Mouse (Mus musculus) forebrain, embryonic 15.5 days (tissue): ENCODE measurements around the gene Ptprt. TPM values are rescaled to one million over a fixed set of nuclear protein-coding genes. Genes with fewer than 3 reads are reported as not detected.

Experiments used
- ATAC-seq: fragments of 200-750 bp; cut with Nextera tagmentation; replicated peaks from 2 replicates; pipeline ENCODE4 v1.8.0; 2017; ENCODE audit warnings: mild to moderate bottlenecking, moderate TSS enrichment, moderate library complexity
- H3K27ac ChIP-seq: fragments of 300-500 bp; sonication (generic); replicated peaks from 2 replicates; pipeline ENCODE4 v1.5.1; 2015; ENCODE audit warnings: mild to moderate bottlenecking, inconsistent platforms
- H3K27me3 ChIP-seq: fragments of 300-500 bp; sonication (generic); 2 replicates; pipeline ENCODE4 v1.6.1; 2015; ENCODE audit warnings: inconsistent platforms
- H3K36me3 ChIP-seq: fragments of 300-500 bp; sonication (generic); 2 replicates; pipeline ENCODE4 v1.6.1; 2015; ENCODE audit warnings: mild to moderate bottlenecking, inconsistent platforms
- H3K4me1 ChIP-seq: fragments of 300-500 bp; sonication (generic); 2 replicates; pipeline ENCODE4 v1.6.1; 2015; ENCODE audit warnings: inconsistent platforms
- H3K4me2 ChIP-seq: fragments of 300-500 bp; sonication (generic); replicated peaks from 2 replicates; pipeline ENCODE4 v1.6.1; 2015; ENCODE audit warnings: mild to moderate bottlenecking, inconsistent platforms
- H3K4me3 ChIP-seq: fragments of 300-500 bp; sonication (generic); 2 replicates; pipeline ENCODE4 v1.5.1; 2015; ENCODE audit warnings: mild to moderate bottlenecking, inconsistent platforms
- H3K9ac ChIP-seq: fragments of 300-500 bp; sonication (generic); replicated peaks from 2 replicates; pipeline ENCODE4 v1.6.1; 2015; ENCODE audit warnings: mild to moderate bottlenecking, inconsistent platforms
- H3K9me3 ChIP-seq: fragments of 300-500 bp; sonication (generic); 2 replicates; pipeline ENCODE4 v1.6.1; 2016; ENCODE audit warnings: inconsistent platforms
- WGBS: fragments of 180-500 bp; shearing (Covaris S2); methylation state at CpG from one replicate; pipeline ENCODE4 v1.1.7; 2015; ENCODE audit warnings: mixed read lengths; 5-methylcytosine and 5-hydroxymethylcytosine counted together
- polyA plus RNA-seq: library from polyadenylated mRNA; unstranded; fragments of >200 nt; fragmentation: Nextera tagmentation; extraction: Ambion mirVana; gene quantifications from 2 replicates; pipeline ENCODE4 v1.2.1, GENCODE M21; 2015

Ptprt gene
- polyA plus RNA-seq, 1 experiment from 2014 or later = 8.2 TPM

GRCm38 (mm10) chr2:162657541-162657940, 3.4 kb downstream of the Ptprt start:
- 0 out of 2 replicates have a peak overlapping the region, but pooled peaks have one; percentile 2 for H3K4me2 ChIP-seq
- peaks cover 39% of the 10 kb centered on the region for H3K27me3 ChIP-seq
- WGBS = 43% methylated on average over 7 of the region's 7 CpGs
- H3K4me3 ChIP-seq = no peak overlapping the region
- H3K9me3 ChIP-seq = no peaks in the 10 kb centered on the region
- H3K36me3 ChIP-seq = no peaks in the 10 kb centered on the region
- H3K9ac ChIP-seq = no peak overlapping the region
- no peak overlapping the region for H3K27ac ChIP-seq
- H3K4me1 ChIP-seq = peaks cover 39% of the 10 kb centered on the region
- no peak for ATAC-seq

- no peak overlapping the region for H3K9ac ChIP-seq
- H3K36me3 ChIP-seq = no peaks in the 10 kb centered on the region
- no peak overlapping the region for H3K4me3 ChIP-seq
- H3K27ac ChIP-seq = no peak overlapping the region
- H3K27me3 ChIP-seq = peaks cover 15% of the 10 kb centered on the region
- peaks cover 20% of the 10 kb centered on the region for H3K4me1 ChIP-seq
- no peaks in the 10 kb centered on the region for H3K9me3 ChIP-seq
- ATAC-seq = no peak
- no peak overlapping the region for H3K4me2 ChIP-seq
- WGBS = 86% methylated on average over 4 of the region's 4 CpGs
Measured at GRCm38 (mm10) chr2:162654416-162654815, 6.5 kb downstream of the Ptprt start.

GRCm38 (mm10) chr2:162638676-162639075, 22.3 kb downstream of the Ptprt start:
- Histone ChIP-seq H3K9me3 (no peaks in the 10 kb centered on the region), H3K36me3 (no peaks in the 10 kb centered on the region), H3K4me3 (no peak overlapping the region), H3K4me2 (no peak overlapping the region), H3K27ac (no peak overlapping the region), H3K27me3 (no peaks in the 10 kb centered on the region), H3K9ac (no peak overlapping the region), H3K4me1 (peaks cover 28% of the 10 kb centered on the region)
- ATAC-seq = peak; percentile 65; the same call in 1 of the 2 replicates
- WGBS = 50% methylated on average over 4 of the region's 4 CpGs

GRCm38 (mm10) chr2:162637537-162637936, 23.4 kb downstream of the Ptprt start:
- ATAC-seq = no peak
- Histone ChIP-seq H3K4me2 (no peak overlapping the region), H3K27ac (no peak overlapping the region), H3K27me3 (no peaks in the 10 kb centered on the region), H3K9me3 (no peaks in the 10 kb centered on the region), H3K4me1 (peaks cover 28% of the 10 kb centered on the region), H3K9ac (no peak overlapping the region), H3K4me3 (no peak overlapping the region), H3K36me3 (no peaks in the 10 kb centered on the region)
- 40% methylated on average over 1 of the region's 1 CpGs for WGBS

GRCm38 (mm10) chr2:162636387-162637009, 24.4 kb downstream of the Ptprt start:
- Histone ChIP-seq H3K4me2 (no peak overlapping the region), H3K9ac (no peak overlapping the region), H3K4me1 (peaks cover 28% of the 10 kb centered on the region), H3K27me3 (no peaks in the 10 kb centered on the region), H3K36me3 (no peaks in the 10 kb centered on the region), H3K27ac (peak overlapping the region; percentile 44), H3K9me3 (no peaks in the 10 kb centered on the region), H3K4me3 (no peak overlapping the region)
- peak; percentile 75 for ATAC-seq
- WGBS = 19% methylated on average over 9 of the region's 9 CpGs

- Histone ChIP-seq H3K36me3 (no peaks in the 10 kb centered on the region), H3K27ac (no peak overlapping the region), H3K27me3 (no peaks in the 10 kb centered on the region), H3K9me3 (no peaks in the 10 kb centered on the region), H3K4me2 (no peak overlapping the region), H3K9ac (no peak overlapping the region), H3K4me1 (peaks cover 28% of the 10 kb centered on the region), H3K4me3 (no peak overlapping the region)
- ATAC-seq = no peak
- 45% methylated on average over 5 of the region's 5 CpGs for WGBS
Measured at GRCm38 (mm10) chr2:162634901-162635300, 26.0 kb downstream of the Ptprt start.

- Histone ChIP-seq H3K9me3 (no peaks in the 10 kb centered on the region), H3K27ac (no peak overlapping the region), H3K27me3 (no peaks in the 10 kb centered on the region), H3K4me1 (no peaks in the 10 kb centered on the region), H3K36me3 (no peaks in the 10 kb centered on the region), H3K4me2 (no peak overlapping the region), H3K4me3 (no peak overlapping the region), H3K9ac (no peak overlapping the region)
- no peak for ATAC-seq
- WGBS = 94% methylated on average over 3 of the region's 3 CpGs
Measured at GRCm38 (mm10) chr2:162626076-162626475, 34.9 kb downstream of the Ptprt start.

GRCm38 (mm10) chr2:162624707-162625106, 36.2 kb downstream of the Ptprt start:
- Histone ChIP-seq H3K36me3 (no peaks in the 10 kb centered on the region), H3K4me3 (no peak overlapping the region), H3K27ac (no peak overlapping the region), H3K4me1 (no peaks in the 10 kb centered on the region), H3K9ac (no peak overlapping the region), H3K9me3 (no peaks in the 10 kb centered on the region), H3K4me2 (no peak overlapping the region), H3K27me3 (no peaks in the 10 kb centered on the region)
- ATAC-seq = no peak
- WGBS = 94% methylated on average over 3 of the region's 3 CpGs

- Histone ChIP-seq H3K27ac (no peak overlapping the region), H3K4me3 (no peak overlapping the region), H3K9me3 (no peaks in the 10 kb centered on the region), H3K9ac (no peak overlapping the region), H3K27me3 (no peaks in the 10 kb centered on the region), H3K4me1 (no peaks in the 10 kb centered on the region), H3K4me2 (no peak overlapping the region), H3K36me3 (no peaks in the 10 kb centered on the region)
- ATAC-seq = no peak
- 91% methylated on average over 2 of the region's 2 CpGs for WGBS
Measured at GRCm38 (mm10) chr2:162614256-162614655, 46.7 kb downstream of the Ptprt start.

- no peak overlapping the region for H3K27ac ChIP-seq
- no peak overlapping the region for H3K9ac ChIP-seq
- WGBS = 72% methylated on average over 4 of the region's 4 CpGs
- no peaks in the 10 kb centered on the region for H3K36me3 ChIP-seq
- H3K4me1 ChIP-seq = no peaks in the 10 kb centered on the region
- H3K27me3 ChIP-seq = no peaks in the 10 kb centered on the region
- no peak for ATAC-seq
- H3K4me3 ChIP-seq = no peak overlapping the region
- no peaks in the 10 kb centered on the region for H3K9me3 ChIP-seq
- H3K4me2 ChIP-seq = no peak overlapping the region
Measured at GRCm38 (mm10) chr2:162613480-162613879, 47.5 kb downstream of the Ptprt start.

- no peak overlapping the region for H3K4me3 ChIP-seq
- no peaks in the 10 kb centered on the region for H3K9me3 ChIP-seq
- no peak overlapping the region for H3K27ac ChIP-seq
- H3K4me1 ChIP-seq = no peaks in the 10 kb centered on the region
- H3K4me2 ChIP-seq = no peak overlapping the region
- WGBS = 90% methylated on average over 5 of the region's 5 CpGs
- H3K27me3 ChIP-seq = no peaks in the 10 kb centered on the region
- H3K36me3 ChIP-seq = no peaks in the 10 kb centered on the region
- ATAC-seq = no peak
- no peak overlapping the region for H3K9ac ChIP-seq
Measured at GRCm38 (mm10) chr2:162602721-162603120, 58.2 kb downstream of the Ptprt start.

GRCm38 (mm10) chr2:162591388-162591787, 69.6 kb downstream of the Ptprt start:
- Histone ChIP-seq H3K36me3 (no peaks in the 10 kb centered on the region), H3K27ac (no peak overlapping the region), H3K4me3 (no peak overlapping the region), H3K4me2 (no peak overlapping the region), H3K9ac (no peak overlapping the region), H3K4me1 (no peaks in the 10 kb centered on the region), H3K27me3 (no peaks in the 10 kb centered on the region), H3K9me3 (no peaks in the 10 kb centered on the region)
- 90% methylated on average over 3 of the region's 3 CpGs for WGBS
- no peak for ATAC-seq

GRCm38 (mm10) chr2:162581651-162582050, 79.3 kb downstream of the Ptprt start:
- Histone ChIP-seq H3K27ac (no peak overlapping the region), H3K36me3 (no peaks in the 10 kb centered on the region), H3K4me2 (no peak overlapping the region), H3K27me3 (no peaks in the 10 kb centered on the region), H3K4me1 (peaks cover 7% of the 10 kb centered on the region; the same call in 1 of the 2 replicates), H3K4me3 (no peak overlapping the region), H3K9me3 (no peaks in the 10 kb centered on the region), H3K9ac (no peak overlapping the region)
- WGBS = 60% methylated on average over 4 of the region's 4 CpGs
- no peak for ATAC-seq
